Mouse (Mus musculus): ENCODE results near the gene Acvr1b. TPM values are rescaled to one million over a fixed set of nuclear protein-coding genes. Genes with fewer than 3 reads are reported as not detected.

Acvr1b gene
- polyA plus RNA-seq (2015; fragmentation: Nextera tagmentation; extraction: Ambion mirVana): 2.9 and 3.0 TPM in 2 replicates

DNA sequence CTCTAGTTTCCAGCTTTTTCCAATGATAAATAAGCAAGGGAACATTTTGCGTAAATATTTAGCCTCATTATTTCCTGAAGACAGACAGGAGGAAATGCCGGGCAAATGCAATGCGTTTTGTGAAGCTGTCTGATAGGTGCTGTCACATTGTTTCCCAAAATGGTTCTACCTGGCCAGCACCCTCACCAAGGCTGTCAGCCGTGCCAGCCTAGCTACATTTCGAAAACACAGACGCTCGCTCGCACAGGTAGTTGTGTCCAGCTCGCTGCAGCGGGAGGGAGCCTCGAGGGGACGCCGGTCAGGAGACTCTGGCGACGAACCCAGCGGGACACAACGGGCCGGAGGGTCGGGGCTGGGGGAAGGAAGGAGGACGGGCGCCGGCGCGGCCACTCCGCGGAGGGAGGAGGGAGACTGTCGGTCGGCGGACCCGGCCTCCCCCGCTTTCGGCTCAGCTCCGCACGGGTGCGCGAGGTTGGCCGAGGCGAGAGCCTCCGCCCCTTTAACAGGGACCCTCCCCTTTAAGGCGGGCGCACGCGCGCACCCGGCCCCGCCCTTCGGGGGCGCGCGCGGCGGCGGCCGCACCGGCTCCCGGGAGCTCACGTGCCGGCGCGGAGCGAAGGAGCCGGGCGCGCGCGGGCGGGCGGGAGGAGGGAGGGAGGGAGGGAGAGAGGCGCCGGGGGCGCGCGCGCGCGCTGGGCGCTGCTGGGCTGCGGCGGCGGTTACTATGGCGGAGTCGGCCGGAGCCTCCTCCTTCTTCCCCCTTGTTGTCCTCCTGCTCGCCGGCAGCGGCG is at the start of gene Acvr1b:
Gene Acvr1b, plus strand, starts transcription at position 647 of the 791 bp plus-strand sequence.

GRCm38 (mm10) chr15:101128181-101129089 is 45.4 kb upstream of the Acvr1b start, which contains the start of gene Acvrl1:
Gene Acvrl1 (plus strand): TSS chr15:101128522.

GRCm38 (mm10) chr15:101224006-101224906 is 50.4 kb downstream of the Acvr1b start, which contains the start of gene Grasp:
Gene Grasp (plus strand): TSS chr15:101224188.

GRCm38 (mm10) chr15:101253886-101254795 is 80.3 kb downstream of the Acvr1b start, which contains the start of gene Nr4a1:
Gene Nr4a1 (plus strand): TSS chr15:101254269.

Small RNA genes within 50 kb of the gene (microRNA-seq; reads per million reads assigned to microRNA genes)
- gene Mir6962: 0 to 0.20 reads per million in 2 experiments

Other genes with a start within 250 kb of the Acvr1b start
- gene Gm47841, start 126.7 kb upstream of the Acvr1b start, polyA plus RNA-seq (2015; fragmentation: Nextera tagmentation; extraction: Ambion mirVana): 0.29 TPM in 1 of 2 replicates, not detected in the other
- 0.11 and 0.17 TPM in 2 replicates for gene Fignl2, start 95.5 kb upstream of the Acvr1b start, polyA plus RNA-seq (2015; fragmentation: Nextera tagmentation; extraction: Ambion mirVana)
- gene Ankrd33, start 58.3 kb upstream of the Acvr1b start, polyA plus RNA-seq (2015; fragmentation: Nextera tagmentation; extraction: Ambion mirVana): not detected in 2 replicates
- 13.5 and 15.6 TPM in 2 replicates for gene Acvrl1, start 45.5 kb upstream of the Acvr1b start, polyA plus RNA-seq (2015; fragmentation: Nextera tagmentation; extraction: Ambion mirVana)
- 4.2 and 4.8 TPM in 2 replicates for gene Grasp, start 50.1 kb downstream of the Acvr1b start, polyA plus RNA-seq (2015; fragmentation: Nextera tagmentation; extraction: Ambion mirVana)
- 23.0 and 31.2 TPM in 2 replicates for gene Nr4a1, start 80.2 kb downstream of the Acvr1b start, polyA plus RNA-seq (2015; fragmentation: Nextera tagmentation; extraction: Ambion mirVana)
- 47.9 and 48.0 TPM in 2 replicates for gene Atg101, start 110.2 kb downstream of the Acvr1b start, polyA plus RNA-seq (2015; fragmentation: Nextera tagmentation; extraction: Ambion mirVana)
- gene 6030408B16Rik, start 119.1 kb downstream of the Acvr1b start, polyA plus RNA-seq (2015; fragmentation: Nextera tagmentation; extraction: Ambion mirVana): 0.65 and 0.87 TPM in 2 replicates
- gene Krt80, start 196.1 kb downstream of the Acvr1b start, polyA plus RNA-seq (2015; fragmentation: Nextera tagmentation; extraction: Ambion mirVana): 2.1 and 3.3 TPM in 2 replicates
- 0.15 and 0.24 TPM in 2 replicates for gene Krt7, start 237.0 kb downstream of the Acvr1b start, polyA plus RNA-seq (2015; fragmentation: Nextera tagmentation; extraction: Ambion mirVana)